Mouse (Mus musculus) mouse embryonic stem cell (cell line): ENCODE measurements around the gene Olfr1325.
"Not testable (repeated sequence)": the region's sequence is repeated elsewhere in the genome, so short reads cannot be mapped to it uniquely, and the experiment has no call there.

Source experiments
- in situ Hi-C, 2 experiments: fragments of 300-500 bp; cut with MboI; formaldehyde crosslinking; loops; 1 replicate in 1 of 2; 3 replicates in 1 of 2; pipeline ENCODE4 v1.14.3; 2019 to 2020; ENCODE audit warnings: low sequenced_read_pairs in 2 of 2, low pct_unique_long_range_greater_than_20kb in 1 of 2, mixed read lengths in 1 of 2; ENCODE audit not compliant: unreplicated experiment in 1 of 2

The Olfr1325 gene

DNA sequence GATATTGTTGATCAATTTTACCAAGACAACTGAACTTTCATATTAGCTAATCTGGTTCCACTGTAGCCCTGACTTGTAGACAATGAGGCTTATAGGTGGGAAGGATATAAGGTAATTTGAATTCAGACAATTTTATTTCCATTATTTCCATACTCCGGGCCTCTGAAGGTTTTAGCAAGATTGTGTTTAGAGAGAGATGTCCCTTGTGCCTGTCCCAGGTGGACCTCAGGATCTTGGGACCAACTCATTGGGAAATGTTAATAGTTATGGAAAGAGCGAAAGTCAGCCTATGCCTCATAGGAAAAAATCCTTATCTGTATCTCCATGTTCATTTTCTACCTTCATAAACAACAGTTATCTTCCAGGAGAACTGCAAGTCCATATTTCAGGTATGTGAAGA lies at the start of gene Olfr1325:
Gene Olfr1325 (plus strand): TSS at position 301 of the 400 bp plus-strand sequence.
- in situ Hi-C loops, result no loop called here

DNA sequence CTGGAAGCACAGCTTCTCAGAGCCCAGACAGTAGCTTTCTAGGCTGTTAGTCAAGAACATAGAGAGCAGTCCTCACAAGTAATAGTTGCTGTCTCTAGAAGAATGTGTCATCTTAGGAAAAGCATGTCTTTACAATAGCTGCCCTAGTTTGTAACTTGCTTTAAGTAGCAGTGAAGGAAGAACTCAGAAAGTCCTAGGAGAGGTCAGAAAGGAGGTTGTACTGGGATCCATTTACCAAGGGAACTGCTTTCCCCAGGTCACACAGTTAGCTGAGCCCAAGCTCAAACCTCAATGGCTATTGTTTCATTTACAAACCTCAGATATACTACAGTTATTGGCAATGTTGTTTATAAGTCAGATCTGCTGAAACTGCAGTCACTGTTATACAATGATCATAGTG lies 17.7 kb upstream of the Olfr1325 start, which contains the start of gene Olfr1326-ps1:
Gene Olfr1326-ps1 (minus strand): TSS at position 101 of the 400 bp plus-strand sequence.
- in situ Hi-C loops, result no loop called here

DNA sequence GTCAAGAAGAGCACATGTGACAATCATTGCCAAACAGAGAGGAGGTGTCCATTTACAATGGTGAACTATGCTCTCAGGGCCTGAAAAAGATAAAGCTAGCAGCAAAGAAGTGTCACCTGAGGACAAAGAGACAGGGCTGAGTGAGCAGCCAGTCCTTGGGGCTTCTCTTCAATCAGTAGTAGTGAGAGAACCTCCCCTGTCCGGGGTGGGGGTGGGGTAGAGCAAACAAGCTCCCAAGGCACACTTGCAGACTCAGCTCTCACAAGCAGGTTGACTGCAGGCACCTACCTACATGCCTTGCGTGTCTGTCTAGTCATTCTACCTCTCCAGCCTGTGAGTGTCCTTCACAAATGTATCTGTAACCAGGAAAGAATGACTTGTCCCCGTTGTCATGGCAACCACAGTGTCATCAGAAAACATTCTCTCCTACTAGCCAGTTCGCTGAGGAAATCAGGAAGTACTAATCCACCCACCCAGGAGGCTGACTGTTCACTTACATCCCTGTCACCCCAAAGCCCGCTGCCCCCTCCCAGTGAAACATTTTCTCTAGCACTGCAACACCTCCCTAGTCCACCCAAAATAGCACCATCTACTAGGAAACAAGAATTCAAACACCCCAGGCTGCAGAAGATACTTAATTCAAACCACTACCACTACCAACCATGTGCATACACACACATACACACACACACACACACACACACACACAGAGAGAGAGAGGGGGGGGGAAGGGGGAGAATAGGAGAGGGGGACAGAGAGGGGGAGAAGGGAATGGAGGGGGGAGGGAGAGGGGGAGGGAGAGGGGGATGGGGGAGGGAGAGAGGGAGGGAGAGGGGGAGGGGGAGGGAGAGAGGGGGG lies 53.2 kb downstream of the Olfr1325 start, which contains the start of gene Gm5640:
Gene Gm5640 (minus strand): TSS at position 170 of the 858 bp plus-strand sequence.
- in situ Hi-C loops, result not testable (repeated sequence)

DNA sequence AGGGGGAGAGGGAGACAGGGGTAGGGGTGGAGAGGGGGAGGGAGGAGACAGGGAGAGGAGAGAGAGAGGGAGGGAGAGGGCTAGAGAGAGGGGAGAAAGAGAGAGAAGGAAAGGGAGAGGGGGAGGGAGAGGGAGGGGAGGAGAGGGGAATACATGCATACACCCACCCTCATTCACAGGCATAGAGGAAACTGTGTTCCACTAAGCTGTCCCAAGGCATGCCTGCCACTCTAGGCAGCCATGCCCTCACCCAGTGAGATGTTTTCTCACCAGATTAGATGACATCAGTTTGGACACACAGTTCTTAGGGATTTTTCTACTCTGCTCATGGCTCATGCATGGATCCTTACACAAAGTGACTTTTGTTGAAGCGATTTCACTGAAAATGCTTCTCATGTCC lies 53.9 kb downstream of the Olfr1325 start:
- in situ Hi-C loops, result not testable (repeated sequence)
